Mouse (Mus musculus): ENCODE measurements at regions not wholly inside any gene's neighbourhood (a gene's known extent, or its start where the extent isn't known, plus 50 kb on each side); places are given as distances from the start of the nearest gene placed in this dataset.

DNA sequence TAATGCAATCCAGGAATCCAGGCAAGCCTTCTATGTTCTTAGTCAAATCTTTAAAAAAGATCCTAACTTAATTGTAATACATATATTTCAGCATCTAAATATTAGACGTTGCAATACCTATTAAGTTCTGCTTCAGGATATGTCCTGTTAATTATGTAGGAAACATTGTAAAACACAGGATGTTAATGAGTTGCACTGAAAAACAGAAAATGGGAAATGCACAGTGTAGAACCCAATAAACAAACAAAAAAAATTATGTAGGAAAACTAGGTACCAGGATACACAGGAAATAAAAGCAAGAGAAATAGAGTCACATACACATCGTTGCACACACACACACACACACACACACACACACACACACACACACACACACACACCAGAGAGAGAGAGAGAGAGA lies 368.8 kb upstream of the Robo2 start:
- TF ChIP-seq POLR2A (IDR thresholded peaks at IDR 0.05; ENCODE audit: control insufficient read depth, low read depth, low read length) (no peak), CTCF (IDR thresholded peaks at IDR 0.05; ENCODE audit: control insufficient read depth, insufficient read depth, insufficient replicate concordance, low read depth, low read length) (no peak)

Data from testis, adult 2 months (tissue).